Mouse (Mus musculus) lung, postnatal 4 days (tissue): ENCODE measurements around the gene Srrm2.

Source experiments
- DNase-seq, 2 experiments: peaks; one replicate each; pipeline ENCODE4 v3.0.0; 2021

The Srrm2 gene

GRCm38 (mm10) chr17:23815641-23816040 is 25.3 kb downstream of the Srrm2 start:
- no peak for DNase-seq

- DNase-seq = no peak
Measured at GRCm38 (mm10) chr17:23818579-23818978, 28.2 kb downstream of the Srrm2 start.

GRCm38 (mm10) chr17:23819235-23819634 is 28.9 kb downstream of the Srrm2 start:
- DNase-seq = no peak

GRCm38 (mm10) chr17:23820731-23821130 is 30.4 kb downstream of the Srrm2 start:
- DNase-seq = no peak

- DNase-seq = no peak
Measured at GRCm38 (mm10) chr17:23822094-23822493, 31.8 kb downstream of the Srrm2 start.

GRCm38 (mm10) chr17:23823018-23823417 is 32.7 kb downstream of the Srrm2 start:
- DNase-seq = no peak

- no peak for DNase-seq
Measured at GRCm38 (mm10) chr17:23823614-23824013, 33.3 kb downstream of the Srrm2 start.

GRCm38 (mm10) chr17:23825591-23825990 is 35.3 kb downstream of the Srrm2 start:
- DNase-seq = no peak

- DNase-seq = peak; percentile 71 to 80
Measured at GRCm38 (mm10) chr17:23828271-23829001, 38.1 kb downstream of the Srrm2 start.

- DNase-seq = peak; percentile 88 to 92
Measured at GRCm38 (mm10) chr17:23829064-23829619, 38.8 kb downstream of the Srrm2 start, which contains the start of gene Elob. Elob (minus strand) TSS chr17:23829136.

- DNase-seq = no peak
Measured at GRCm38 (mm10) chr17:23831201-23831600, 40.9 kb downstream of the Srrm2 start.

GRCm38 (mm10) chr17:23836006-23836575 is 45.8 kb downstream of the Srrm2 start, which contains the start of gene Prss33:
Prss33 (minus strand) TSS chr17:23836056.
- no peak for DNase-seq

- peak in 1 of 2 experiments; percentile 72 for DNase-seq
Measured at GRCm38 (mm10) chr17:23841145-23841544, 50.8 kb downstream of the Srrm2 start.

GRCm38 (mm10) chr17:23843141-23843811 is 52.9 kb downstream of the Srrm2 start:
- no peak for DNase-seq

- peak; percentile 56 to 74 for DNase-seq
Measured at GRCm38 (mm10) chr17:23843812-23844273, 53.5 kb downstream of the Srrm2 start, which contains the start of the genes Prss32 and Prss41. Prss32 (plus strand) TSS chr17:23843855. Prss41 (minus strand) TSS chr17:23844172.

GRCm38 (mm10) chr17:23850028-23850427 is 59.7 kb downstream of the Srrm2 start:
- no peak for DNase-seq

GRCm38 (mm10) chr17:23850853-23851749 is 60.8 kb downstream of the Srrm2 start:
- DNase-seq = peak; percentile 67 to 78

- peak; percentile 59 to 71 for DNase-seq
Measured at GRCm38 (mm10) chr17:23853292-23853691, 63.0 kb downstream of the Srrm2 start.

- no peak for DNase-seq
Measured at GRCm38 (mm10) chr17:23854229-23854765, 64.0 kb downstream of the Srrm2 start.

GRCm38 (mm10) chr17:23857193-23857592 is 66.9 kb downstream of the Srrm2 start:
- DNase-seq = no peak

GRCm38 (mm10) chr17:23857913-23858312 is 67.6 kb downstream of the Srrm2 start:
- DNase-seq = no peak

GRCm38 (mm10) chr17:23862926-23863325 is 72.6 kb downstream of the Srrm2 start:
- no peak for DNase-seq
